19 mouse cellular contexts compared by ENCODE assay signal in genomic region chr8:94422270-94422669, GRCm38 (mm10).
"Had no signal": no experiment of that assay in that cellular context is flagged by ENCODE, and none has a peak within 500 bp of the region (broad histone marks: within the 10 kb centered on the region; RNA-seq: fewer than 3 reads in every experiment).

No protein-coding gene starts in this region.

- H3K4me2 ChIP-seq: limb, embryonic 13.5 days; liver, embryonic 12.5 days; liver, embryonic 15.5 days; lung, embryonic 15.5 days; midbrain, embryonic 15.5 days; neural tube, embryonic 13.5 days had no signal

- DNase-seq: kidney, adult 18-20 months; kidney, adult 9 months; kidney, postnatal 14 days; kidney, postnatal 4 days; left cerebral cortex, postnatal 4 days; liver; lung, adult 18-20 months; lung, postnatal 10 days; lung, postnatal 36 days; thymus, postnatal 25 days had no signal

- H3K4me1 ChIP-seq: limb, embryonic 13.5 days; liver, embryonic 12.5 days; liver, embryonic 15.5 days; lung, embryonic 15.5 days; midbrain, embryonic 15.5 days; neural tube, embryonic 13.5 days had no signal

- ATAC-seq: liver, embryonic 12.5 days; midbrain, embryonic 15.5 days had no signal

- H3K27ac ChIP-seq: limb, embryonic 13.5 days; liver, embryonic 12.5 days; liver, embryonic 15.5 days; lung, embryonic 15.5 days; midbrain, embryonic 10.5 days; midbrain, embryonic 15.5 days; neural tube, embryonic 13.5 days; stomach, postnatal 0 days had no signal

- H3K9me3 ChIP-seq: limb, embryonic 13.5 days; liver, embryonic 12.5 days; liver, embryonic 15.5 days; lung, embryonic 15.5 days; midbrain, embryonic 10.5 days; midbrain, embryonic 15.5 days; neural tube, embryonic 13.5 days had no signal

- H3K4me3 ChIP-seq: limb, embryonic 13.5 days; liver, embryonic 12.5 days; liver, embryonic 15.5 days; lung, embryonic 15.5 days; megakaryocyte, embryonic 14.5 days; midbrain, embryonic 10.5 days; midbrain, embryonic 15.5 days; neural tube, embryonic 13.5 days had no signal

- H3K36me3 ChIP-seq: limb, embryonic 13.5 days; liver, embryonic 12.5 days; liver, embryonic 15.5 days; lung, embryonic 15.5 days; midbrain, embryonic 10.5 days; midbrain, embryonic 15.5 days; neural tube, embryonic 13.5 days had no signal

- H3K9ac ChIP-seq: limb, embryonic 13.5 days; liver, embryonic 12.5 days; liver, embryonic 15.5 days; lung, embryonic 15.5 days; midbrain, embryonic 15.5 days; neural tube, embryonic 13.5 days had no signal

- H3K27me3 ChIP-seq: limb, embryonic 13.5 days; lung, embryonic 15.5 days; midbrain, embryonic 15.5 days; neural tube, embryonic 13.5 days had no signal
